Mouse (Mus musculus) kidney, postnatal 10 days (tissue): ENCODE data around the gene Dner.

ENCODE experiments used
- DNase-seq: peaks from one replicate; pipeline ENCODE4 v3.0.0; 2021; ENCODE audit warnings: mixed read lengths

Dner gene

DNA sequence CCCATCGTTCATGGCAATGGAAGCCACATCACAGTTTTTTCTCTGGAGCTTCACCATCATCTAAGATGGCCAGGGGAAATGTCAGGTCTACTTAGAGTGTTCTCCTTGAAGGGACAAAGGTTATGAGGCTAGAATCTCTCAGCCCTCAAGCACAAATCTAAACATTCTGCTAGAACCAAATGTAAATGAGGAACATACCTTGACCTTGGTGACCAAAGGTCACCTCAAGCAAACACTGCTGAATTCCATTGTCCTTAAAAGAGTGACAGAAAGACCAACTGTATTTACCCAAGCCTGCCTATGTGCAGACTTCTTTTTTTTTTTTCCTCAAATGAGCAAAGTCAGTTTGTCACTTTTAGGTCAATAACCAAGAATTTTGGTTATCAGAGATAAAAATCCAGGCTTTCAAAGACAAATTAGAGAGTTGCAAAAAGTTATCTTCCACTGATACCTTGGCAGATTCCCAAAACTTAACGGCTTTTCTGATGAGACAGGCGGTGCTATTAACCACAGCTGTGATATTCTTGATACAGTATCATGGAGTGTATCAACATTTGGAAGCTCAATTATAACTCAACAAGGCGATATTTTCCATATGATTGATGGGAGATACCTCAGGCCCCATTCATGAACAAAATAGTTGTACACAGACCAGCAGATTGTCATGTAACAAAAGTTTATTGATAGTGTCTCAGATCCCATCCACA, 173.6 kb downstream of the Dner start:
- no peak for DNase-seq

GRCm38 (mm10) chr1:84518347-84518746, 177.7 kb downstream of the Dner start:
- DNase-seq = peak; percentile 32

DNA sequence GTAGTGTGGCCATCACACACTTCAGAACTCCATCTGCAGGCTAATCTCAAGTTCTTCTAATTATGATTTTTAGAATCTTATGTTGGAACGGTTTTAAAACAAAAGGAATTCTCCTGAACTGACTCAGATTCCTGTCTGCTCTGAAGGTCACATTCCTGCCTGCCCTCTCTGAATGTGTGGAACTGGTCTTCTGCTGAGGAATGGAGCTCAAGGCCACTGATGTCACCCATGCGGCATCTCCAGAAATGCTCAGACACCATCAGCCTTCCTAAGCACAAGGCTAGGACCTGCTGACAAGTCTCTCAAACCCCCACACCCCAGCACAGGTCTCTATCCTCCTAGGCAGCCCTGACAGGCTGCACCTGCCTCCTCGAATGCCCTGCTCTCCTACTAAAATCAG, 182.8 kb downstream of the Dner start:
- no peak for DNase-seq

- no peak for DNase-seq
These were observed 187.5 kb downstream of the Dner start for GRCm38 (mm10) chr1:84508510-84508909.

- DNase-seq = no peak
These were observed 188.5 kb downstream of the Dner start for GRCm38 (mm10) chr1:84507568-84507967.

GRCm38 (mm10) chr1:84506984-84507546, 189.0 kb downstream of the Dner start:
- DNase-seq = peak; percentile 35

GRCm38 (mm10) chr1:84500673-84501072, 195.3 kb downstream of the Dner start:
- DNase-seq = no peak

DNA sequence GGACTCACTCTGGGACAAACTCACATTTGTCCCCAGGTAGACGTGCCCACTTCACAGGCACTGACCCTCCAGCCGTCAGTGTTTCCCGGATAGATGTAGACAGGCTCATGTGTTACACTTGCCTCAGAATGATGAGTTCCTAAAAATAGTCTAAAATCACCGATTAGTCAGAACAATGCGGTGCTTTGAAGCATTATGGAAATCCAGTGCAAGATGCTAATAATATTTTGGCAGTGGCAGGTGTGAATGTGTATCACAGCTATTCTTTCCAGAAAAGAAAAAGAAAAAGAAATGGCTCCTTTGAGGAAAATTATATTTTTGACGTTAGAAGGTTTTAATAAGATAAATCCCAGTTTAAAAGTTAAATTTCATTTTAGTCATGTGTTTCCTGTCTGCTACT, 204.3 kb downstream of the Dner start:
- DNase-seq = no peak

DNA sequence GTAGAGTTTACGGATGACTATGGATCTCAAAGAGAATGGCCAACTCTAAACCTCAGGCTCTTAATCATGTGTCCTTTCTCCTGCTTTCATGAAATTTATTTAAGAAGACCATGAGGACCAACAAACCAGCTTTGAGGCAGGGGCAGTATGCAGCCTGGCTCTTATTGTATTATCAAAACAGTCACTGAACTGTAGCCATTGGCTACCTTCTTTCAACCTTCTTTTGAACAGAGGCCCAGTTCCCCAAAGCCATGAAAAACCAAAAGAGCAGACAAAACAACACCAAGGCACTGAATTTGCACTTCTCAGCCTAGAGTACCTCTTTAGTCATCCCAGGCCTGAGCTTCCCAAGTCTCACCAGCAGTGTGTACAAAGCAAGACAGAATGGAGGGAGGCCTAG, 207.5 kb downstream of the Dner start:
- DNase-seq = no peak

GRCm38 (mm10) chr1:84485066-84485465, 211.0 kb downstream of the Dner start:
- no peak for DNase-seq

- no peak for DNase-seq
These were observed 211.4 kb downstream of the Dner start for GRCm38 (mm10) chr1:84484577-84484976.

- no peak for DNase-seq
These were observed 216.0 kb downstream of the Dner start for GRCm38 (mm10) chr1:84479976-84480375.

DNA sequence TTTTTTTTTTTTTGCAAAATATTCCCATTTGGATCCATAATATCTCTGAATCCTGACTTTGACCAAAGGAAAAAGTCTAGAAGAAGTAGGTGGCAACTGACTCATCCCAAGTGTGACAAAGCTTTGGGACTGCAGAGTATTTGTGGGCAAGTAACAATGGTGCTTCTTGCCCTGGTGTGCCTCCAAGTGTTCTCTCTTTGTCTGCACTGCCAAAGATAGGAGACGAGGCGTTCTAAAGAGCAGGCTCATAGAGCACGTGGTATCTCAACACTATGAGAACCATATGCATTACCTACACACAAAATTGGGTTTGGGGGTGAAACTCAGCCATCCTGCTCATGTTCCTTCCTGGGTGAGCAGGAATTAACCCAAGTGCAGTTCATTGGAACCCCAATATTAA, 221.7 kb downstream of the Dner start:
- DNase-seq = no peak

- no peak for DNase-seq
These were observed 223.8 kb downstream of the Dner start for GRCm38 (mm10) chr1:84472260-84472659.

GRCm38 (mm10) chr1:84470342-84470741, 225.7 kb downstream of the Dner start:
- DNase-seq = no peak

DNA sequence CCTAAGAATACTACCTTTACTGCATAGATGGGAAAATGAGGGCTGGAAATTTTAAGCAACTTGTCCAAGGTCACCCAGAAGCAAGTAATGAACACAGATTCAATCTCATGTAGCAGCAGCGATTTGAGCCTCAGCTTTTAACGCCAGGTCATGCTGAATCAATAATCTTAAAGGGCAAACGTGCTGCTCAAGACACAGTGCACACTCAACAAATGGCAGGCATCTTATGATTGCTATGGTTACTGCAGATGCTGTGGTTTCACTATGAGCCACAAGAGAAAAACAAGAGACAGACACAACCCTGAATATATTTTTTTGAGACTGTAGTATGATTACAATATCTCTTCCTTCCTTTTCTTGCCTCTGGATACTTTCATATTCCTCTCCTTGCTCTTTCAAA, 228.4 kb downstream of the Dner start:
- no peak for DNase-seq

DNA sequence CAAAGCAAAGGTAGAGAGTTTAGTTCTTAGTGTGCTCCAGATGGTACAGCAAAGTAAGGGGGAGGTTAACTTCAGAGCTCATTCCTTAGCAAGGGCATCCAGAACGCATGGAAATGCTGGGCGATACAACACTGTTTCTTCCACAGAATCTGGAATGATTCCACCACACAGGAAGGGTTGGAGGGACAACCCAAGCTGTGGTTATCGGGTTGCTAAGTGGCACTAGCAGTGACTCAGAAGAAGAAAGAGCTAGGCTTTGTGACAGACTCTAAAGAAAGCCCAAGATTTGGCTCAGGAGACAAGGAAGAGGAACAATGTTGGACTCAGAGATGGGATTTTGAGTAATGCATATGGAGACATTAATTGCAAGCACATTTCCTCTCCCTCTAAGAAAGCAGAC, 231.3 kb downstream of the Dner start:
- no peak for DNase-seq

GRCm38 (mm10) chr1:84463976-84464662, 231.9 kb downstream of the Dner start:
- no peak for DNase-seq

DNA sequence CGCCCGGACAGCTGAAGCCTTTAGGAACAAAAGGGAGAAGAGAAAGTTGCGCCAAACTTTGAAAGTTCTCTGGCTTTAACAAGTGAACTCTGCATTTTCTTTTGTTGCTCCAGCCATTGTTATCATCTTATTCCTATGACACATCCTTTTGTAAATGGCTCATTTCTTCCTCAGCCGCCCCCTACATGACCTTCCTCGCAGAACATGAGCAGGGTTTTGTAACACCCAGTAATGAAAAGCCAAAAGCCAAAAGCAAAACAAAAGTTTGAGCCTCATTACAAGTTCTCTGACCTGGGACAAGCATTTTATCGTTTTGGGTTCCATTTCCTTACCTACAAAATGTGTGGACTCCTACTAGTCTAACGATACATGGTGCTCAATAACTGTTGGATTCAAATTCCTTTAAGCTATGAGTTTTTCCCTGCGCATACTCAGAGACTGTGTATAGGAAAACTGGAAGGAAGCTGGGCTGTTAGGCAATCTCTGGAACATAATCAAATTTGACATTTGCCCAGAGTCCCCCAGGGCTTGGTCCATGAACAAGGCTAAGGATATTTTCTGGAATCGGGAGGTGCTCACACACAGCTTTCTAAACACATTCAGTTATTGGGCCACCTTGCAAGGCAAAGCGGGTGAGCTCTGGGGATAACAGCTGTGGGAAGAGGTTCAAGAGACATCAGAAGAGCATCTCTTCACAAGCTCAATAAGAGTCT, 246.3 kb downstream of the Dner start:
- no peak for DNase-seq

GRCm38 (mm10) chr1:84443640-84444039, 252.4 kb downstream of the Dner start:
- no peak for DNase-seq

GRCm38 (mm10) chr1:84443050-84443449, 253.0 kb downstream of the Dner start:
- DNase-seq = no peak

- DNase-seq = no peak
These were observed 254.6 kb downstream of the Dner start for GRCm38 (mm10) chr1:84441419-84441818.

- DNase-seq = no peak
These were observed 258.5 kb downstream of the Dner start for GRCm38 (mm10) chr1:84437565-84437964.

GRCm38 (mm10) chr1:84436281-84436680, 259.7 kb downstream of the Dner start:
- DNase-seq = peak; percentile 25
